Mouse (Mus musculus): Measurements from ENCODE around the gene Herpud1. TPM values are rescaled to one million over a fixed set of nuclear protein-coding genes. Genes with fewer than 3 reads are reported as not detected.

Gene Herpud1
- polyA plus RNA-seq, 1 experiment from 2014 or later = 59.3 TPM

GRCm38 (mm10) chr8:94433981-94434466 lies 47.8 kb downstream of the Herpud1 start, which contains the start of gene Nlrc5:
Gene Nlrc5, plus strand, starts transcription at chr8:94434356.
- DNase-seq (ENCODE audit: low spot score) = peak; percentile 61
- Histone ChIP-seq H3K27ac (ENCODE audit: low read depth, low read length) (no peak within 1 kb of the TSS), H3K9me3 (ENCODE audit: control insufficient read depth, low read length) (no peaks in the 10 kb centered on the region), H3K36me3 (ENCODE audit: control insufficient read depth, insufficient read depth, low read length) (no peaks in the 10 kb centered on the region), H3K27me3 (ENCODE audit: control insufficient read depth, insufficient read depth, low read length) (0 out of 2 replicates have a peak, but pooled peaks cover 6% of the 10 kb centered on the region), H3K4me1 (ENCODE audit: control insufficient read depth, insufficient read depth, low read length) (no peaks in the 10 kb centered on the region), H3K4me2 (ENCODE audit: low read depth) (peak within 1 kb of the TSS; percentile 68), H3K4me3 (ENCODE audit: low read depth, low read length) (peak within 1 kb of the TSS; percentile 37), H3K9ac (ENCODE audit: low read length) (no peak within 1 kb of the TSS)
- no peak for ATAC-seq (ENCODE audit: insufficient read depth, low FRiP score, low TSS enrichment)
- 2% methylated on average over 29 of the region's 29 CpGs for WGBS

GRCm38 (mm10) chr8:94434958-94435357 lies 48.7 kb downstream of the Herpud1 start:
- no peaks in the 10 kb centered on the region for H3K4me1 ChIP-seq (ENCODE audit: control insufficient read depth, insufficient read depth, low read length)
- no peaks in the 10 kb centered on the region for H3K9me3 ChIP-seq (ENCODE audit: control insufficient read depth, low read length)
- 80% methylated on average over 3 of the region's 3 CpGs for WGBS
- DNase-seq (ENCODE audit: low spot score) = no peak
- H3K4me2 ChIP-seq (ENCODE audit: low read depth) = no peak overlapping the region
- ATAC-seq (ENCODE audit: insufficient read depth, low FRiP score, low TSS enrichment) = no peak
- H3K36me3 ChIP-seq (ENCODE audit: control insufficient read depth, insufficient read depth, low read length) = no peaks in the 10 kb centered on the region
- no peak overlapping the region for H3K27ac ChIP-seq (ENCODE audit: low read depth, low read length)
- no peak overlapping the region for H3K9ac ChIP-seq (ENCODE audit: low read length)
- H3K27me3 ChIP-seq (ENCODE audit: control insufficient read depth, insufficient read depth, low read length) = 0 out of 2 replicates have a peak, but pooled peaks cover 6% of the 10 kb centered on the region
- H3K4me3 ChIP-seq (ENCODE audit: low read depth, low read length) = no peak overlapping the region

- 88% methylated on average over 15 of the region's 15 CpGs for WGBS
- ATAC-seq (ENCODE audit: insufficient read depth, low FRiP score, low TSS enrichment) = no peak
- Histone ChIP-seq H3K36me3 (ENCODE audit: control insufficient read depth, insufficient read depth, low read length) (no peaks in the 10 kb centered on the region), H3K27ac (ENCODE audit: low read depth, low read length) (no peak overlapping the region), H3K27me3 (ENCODE audit: control insufficient read depth, insufficient read depth, low read length) (0 out of 2 replicates have a peak, but pooled peaks cover 6% of the 10 kb centered on the region), H3K4me3 (ENCODE audit: low read depth, low read length) (no peak overlapping the region), H3K9ac (ENCODE audit: low read length) (no peak overlapping the region), H3K9me3 (ENCODE audit: control insufficient read depth, low read length) (no peaks in the 10 kb centered on the region), H3K4me2 (ENCODE audit: low read depth) (no peak overlapping the region), H3K4me1 (ENCODE audit: control insufficient read depth, insufficient read depth, low read length) (no peaks in the 10 kb centered on the region)
- DNase-seq (ENCODE audit: low spot score) = no peak
Measured at GRCm38 (mm10) chr8:94435397-94436111, 49.3 kb downstream of the Herpud1 start.

- no peak overlapping the region for H3K4me3 ChIP-seq (ENCODE audit: low read depth, low read length)
- no peaks in the 10 kb centered on the region for H3K4me1 ChIP-seq (ENCODE audit: control insufficient read depth, insufficient read depth, low read length)
- no peak for ATAC-seq (ENCODE audit: insufficient read depth, low FRiP score, low TSS enrichment)
- H3K27me3 ChIP-seq (ENCODE audit: control insufficient read depth, insufficient read depth, low read length) = 0 out of 2 replicates have a peak, but pooled peaks cover 6% of the 10 kb centered on the region
- DNase-seq (ENCODE audit: low spot score) = no peak
- WGBS = 92% methylated on average over 5 of the region's 5 CpGs
- H3K4me2 ChIP-seq (ENCODE audit: low read depth) = no peak overlapping the region
- H3K27ac ChIP-seq (ENCODE audit: low read depth, low read length) = no peak overlapping the region
- no peaks in the 10 kb centered on the region for H3K9me3 ChIP-seq (ENCODE audit: control insufficient read depth, low read length)
- no peak overlapping the region for H3K9ac ChIP-seq (ENCODE audit: low read length)
- no peaks in the 10 kb centered on the region for H3K36me3 ChIP-seq (ENCODE audit: control insufficient read depth, insufficient read depth, low read length)
Measured at GRCm38 (mm10) chr8:94436112-94436572, 49.9 kb downstream of the Herpud1 start.

GRCm38 (mm10) chr8:94436900-94437299 lies 50.7 kb downstream of the Herpud1 start:
- 81% methylated on average over 3 of the region's 3 CpGs for WGBS
- H3K27ac ChIP-seq (ENCODE audit: low read depth, low read length) = no peak overlapping the region
- no peak overlapping the region for H3K4me2 ChIP-seq (ENCODE audit: low read depth)
- H3K4me3 ChIP-seq (ENCODE audit: low read depth, low read length) = no peak overlapping the region
- no peaks in the 10 kb centered on the region for H3K36me3 ChIP-seq (ENCODE audit: control insufficient read depth, insufficient read depth, low read length)
- H3K9ac ChIP-seq (ENCODE audit: low read length) = no peak overlapping the region
- no peaks in the 10 kb centered on the region for H3K9me3 ChIP-seq (ENCODE audit: control insufficient read depth, low read length)
- 0 out of 2 replicates have a peak, but pooled peaks cover 6% of the 10 kb centered on the region for H3K27me3 ChIP-seq (ENCODE audit: control insufficient read depth, insufficient read depth, low read length)
- DNase-seq (ENCODE audit: low spot score) (no peak), ATAC-seq (ENCODE audit: insufficient read depth, low FRiP score, low TSS enrichment) (no peak)
- no peaks in the 10 kb centered on the region for H3K4me1 ChIP-seq (ENCODE audit: control insufficient read depth, insufficient read depth, low read length)

GRCm38 (mm10) chr8:94438659-94439058 lies 52.4 kb downstream of the Herpud1 start:
- H3K9ac ChIP-seq (ENCODE audit: low read length) = no peak overlapping the region
- 95% methylated on average over 5 of the region's 5 CpGs for WGBS
- no peaks in the 10 kb centered on the region for H3K36me3 ChIP-seq (ENCODE audit: control insufficient read depth, insufficient read depth, low read length)
- H3K9me3 ChIP-seq (ENCODE audit: control insufficient read depth, low read length) = no peaks in the 10 kb centered on the region
- DNase-seq (ENCODE audit: low spot score) (no peak), ATAC-seq (ENCODE audit: insufficient read depth, low FRiP score, low TSS enrichment) (no peak)
- no peak overlapping the region for H3K4me3 ChIP-seq (ENCODE audit: low read depth, low read length)
- 0 out of 2 replicates have a peak, but pooled peaks cover 5% of the 10 kb centered on the region for H3K27me3 ChIP-seq (ENCODE audit: control insufficient read depth, insufficient read depth, low read length)
- no peaks in the 10 kb centered on the region for H3K4me1 ChIP-seq (ENCODE audit: control insufficient read depth, insufficient read depth, low read length)
- no peak overlapping the region for H3K27ac ChIP-seq (ENCODE audit: low read depth, low read length)
- no peak overlapping the region for H3K4me2 ChIP-seq (ENCODE audit: low read depth)

- Histone ChIP-seq H3K9ac (ENCODE audit: low read length) (no peak overlapping the region), H3K36me3 (ENCODE audit: control insufficient read depth, insufficient read depth, low read length) (no peaks in the 10 kb centered on the region), H3K9me3 (ENCODE audit: control insufficient read depth, low read length) (no peaks in the 10 kb centered on the region), H3K4me3 (ENCODE audit: low read depth, low read length) (no peak overlapping the region), H3K27me3 (ENCODE audit: control insufficient read depth, insufficient read depth, low read length) (no peaks in the 10 kb centered on the region), H3K4me2 (ENCODE audit: low read depth) (no peak overlapping the region), H3K27ac (ENCODE audit: low read depth, low read length) (no peak overlapping the region), H3K4me1 (ENCODE audit: control insufficient read depth, insufficient read depth, low read length) (no peaks in the 10 kb centered on the region)
- DNase-seq (ENCODE audit: low spot score) = no peak
- ATAC-seq (ENCODE audit: insufficient read depth, low FRiP score, low TSS enrichment) = no peak
Measured at GRCm38 (mm10) chr8:94439691-94440090, 53.5 kb downstream of the Herpud1 start.

- no peak overlapping the region for H3K27ac ChIP-seq (ENCODE audit: low read depth, low read length)
- no peaks in the 10 kb centered on the region for H3K4me1 ChIP-seq (ENCODE audit: control insufficient read depth, insufficient read depth, low read length)
- no peak for ATAC-seq (ENCODE audit: insufficient read depth, low FRiP score, low TSS enrichment)
- no peak for DNase-seq (ENCODE audit: low spot score)
- 88% methylated on average over 1 of the region's 1 CpGs for WGBS
- no peak overlapping the region for H3K4me2 ChIP-seq (ENCODE audit: low read depth)
- H3K27me3 ChIP-seq (ENCODE audit: control insufficient read depth, insufficient read depth, low read length) = no peaks in the 10 kb centered on the region
- no peaks in the 10 kb centered on the region for H3K9me3 ChIP-seq (ENCODE audit: control insufficient read depth, low read length)
- H3K9ac ChIP-seq (ENCODE audit: low read length) = no peak overlapping the region
- H3K36me3 ChIP-seq (ENCODE audit: control insufficient read depth, insufficient read depth, low read length) = no peaks in the 10 kb centered on the region
- no peak overlapping the region for H3K4me3 ChIP-seq (ENCODE audit: low read depth, low read length)
Measured at GRCm38 (mm10) chr8:94440389-94440788, 54.2 kb downstream of the Herpud1 start.

- Histone ChIP-seq H3K4me3 (ENCODE audit: low read depth, low read length) (no peak overlapping the region), H3K9ac (ENCODE audit: low read length) (no peak overlapping the region), H3K9me3 (ENCODE audit: control insufficient read depth, low read length) (no peaks in the 10 kb centered on the region), H3K4me2 (ENCODE audit: low read depth) (no peak overlapping the region), H3K27ac (ENCODE audit: low read depth, low read length) (no peak overlapping the region), H3K27me3 (ENCODE audit: control insufficient read depth, insufficient read depth, low read length) (no peaks in the 10 kb centered on the region), H3K36me3 (ENCODE audit: control insufficient read depth, insufficient read depth, low read length) (no peaks in the 10 kb centered on the region), H3K4me1 (ENCODE audit: control insufficient read depth, insufficient read depth, low read length) (no peaks in the 10 kb centered on the region)
- ATAC-seq (ENCODE audit: insufficient read depth, low FRiP score, low TSS enrichment) = no peak
- WGBS = 82% methylated on average over 1 of the region's 1 CpGs
- DNase-seq (ENCODE audit: low spot score) = no peak
Measured at GRCm38 (mm10) chr8:94441686-94442085, 55.4 kb downstream of the Herpud1 start.
